Mouse (Mus musculus) Patski (cell line): ENCODE results near the gene Mfap5. TPM values are rescaled to one million over a fixed set of nuclear protein-coding genes. Genes with fewer than 3 reads are reported as not detected.
"Not testable (repeated sequence)": the region's sequence is repeated elsewhere in the genome, so short reads cannot be mapped to it uniquely, and the experiment has no call there.

ENCODE experiments used
- ATAC-seq: fragments of 100-300 bp; one replicate; pipeline ENCODE4 v1.8.0; 2021
- CTCF ChIA-PET: fragments of 350-600 bp; sonication (Branson Sonifier 250); formaldehyde crosslinking; loops from one replicate; lab custom pipeline; 2022; ENCODE audit warnings: inconsistent platforms; lab: Charles Lee
- POLR2A ChIA-PET: fragments of 350-600 bp; sonication (Branson Sonifier 250); formaldehyde crosslinking; loops from one replicate; lab custom pipeline; 2022; ENCODE audit warnings: antibody characterized with exemption, inconsistent platforms; lab: Charles Lee
- DNase-seq: peaks from one replicate; pipeline ENCODE4 v3.0.0-alpha.2; 2011; ENCODE audit warnings: low read depth, low spot score
- H3K27me3 ChIP-seq: fragments of 371-371 bp; one replicate; pipeline ENCODE4 v1.5.1; 2021
- CTCF ChIP-seq: fragments of 100-300 bp; IDR thresholded peaks from one replicate; pipeline ENCODE4 v1.5.1; 2021
- in situ Hi-C: fragments of 300-500 bp; cut with MboI; formaldehyde crosslinking; loops from 3 replicates; pipeline ENCODE4 v1.11.1; 2018; ENCODE audit warnings: low pct_unique_long_range_greater_than_20kb, mixed read lengths
- polyA plus RNA-seq: library from polyadenylated mRNA; unstranded; gene quantifications from one replicate; pipeline ENCODE4 v1.2.3, GENCODE M21; 2021

Mfap5 gene
- polyA plus RNA-seq = not detected

DNA sequence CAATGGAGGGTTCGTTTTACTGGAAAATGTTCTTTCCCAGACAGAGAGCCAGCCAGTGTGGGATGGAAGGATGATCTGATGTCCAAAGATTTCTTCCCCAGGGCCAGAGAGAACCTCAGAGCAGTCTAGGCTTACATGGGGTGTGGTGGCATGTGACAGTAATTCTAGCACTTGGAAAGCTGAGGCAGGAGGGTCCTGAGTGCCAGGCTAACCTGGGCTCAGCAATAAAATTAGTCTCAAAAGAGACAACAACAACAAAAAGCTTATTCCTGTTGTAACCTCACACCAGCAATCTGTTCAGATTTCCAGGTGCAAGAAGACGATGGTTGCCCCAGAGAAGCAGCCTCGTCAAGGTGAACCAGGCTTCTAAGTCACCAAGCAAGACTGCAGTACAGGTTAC is at the start of gene Mfap5:
Gene Mfap5, plus strand, starts transcription at position 301 of the 400 bp plus-strand sequence.
- TF ChIP-seq CTCF = no peak
- ChIA-PET POLR2A (no interaction called here), CTCF (interaction anchor here (1.3 kb wide), 1 partner anchor 14 kb away, joined by 3 read pairs; no protein-coding TSS in a partner anchor)
- ATAC-seq (no peak), DNase-seq (no peak)
- peaks cover 6% of the 10 kb centered on the region for H3K27me3 ChIP-seq
- in situ Hi-C loops = no loop called here

- ATAC-seq (no peak), DNase-seq (no peak)
- ChIA-PET CTCF (no interaction called here), POLR2A (no interaction called here)
- in situ Hi-C loops = no loop called here
- no peak for TF ChIP-seq CTCF
- peaks cover 28% of the 10 kb centered on the region for H3K27me3 ChIP-seq
Observed at GRCm38 (mm10) chr6:122458946-122459693, 46.5 kb upstream of the Mfap5 start.

GRCm38 (mm10) chr6:122466092-122466713 is 39.4 kb upstream of the Mfap5 start:
- POLR2A ChIA-PET = no interaction called here
- TF ChIP-seq CTCF = no peak
- no peak for ATAC-seq
- CTCF ChIA-PET = no interaction called here
- in situ Hi-C loops = no loop called here
- DNase-seq = no peak
- peaks cover 10% of the 10 kb centered on the region for H3K27me3 ChIP-seq

GRCm38 (mm10) chr6:122469030-122469640 is 36.5 kb upstream of the Mfap5 start:
- H3K27me3 ChIP-seq = peaks cover 15% of the 10 kb centered on the region
- in situ Hi-C loops = no loop called here
- DNase-seq = no peak
- ChIA-PET CTCF (no interaction called here), POLR2A (no interaction called here)
- TF ChIP-seq CTCF = no peak
- no peak for ATAC-seq

GRCm38 (mm10) chr6:122470240-122470639 is 35.4 kb upstream of the Mfap5 start:
- in situ Hi-C loops = no loop called here
- ChIA-PET POLR2A (interaction anchor here (0.5 kb wide), 1 partner anchor 871 kb away, joined by 3 read pairs; no protein-coding TSS in a partner anchor), CTCF (no interaction called here)
- no peak for ATAC-seq
- H3K27me3 ChIP-seq = peaks cover 15% of the 10 kb centered on the region
- TF ChIP-seq CTCF = no peak
- DNase-seq = no peak

DNA sequence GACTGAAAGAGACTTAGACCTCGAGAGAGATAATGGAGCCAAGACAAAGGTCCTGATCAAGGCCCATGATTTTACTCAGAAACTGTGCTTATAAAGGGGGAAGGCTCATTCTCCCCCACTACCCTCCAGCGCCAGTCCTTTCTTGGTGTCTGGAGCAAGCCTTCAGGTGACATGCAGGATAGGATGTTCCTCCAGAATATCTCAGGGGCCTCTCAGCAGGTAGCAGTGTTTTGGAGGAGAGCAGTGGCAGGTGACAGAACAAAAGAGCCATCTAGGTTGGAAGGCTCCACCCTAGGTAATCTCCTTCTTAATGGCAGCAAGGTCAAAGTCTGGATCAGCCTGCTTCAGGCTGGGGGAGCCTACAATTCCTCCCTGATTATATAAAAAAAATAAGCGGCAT is 34.2 kb upstream of the Mfap5 start:
- CTCF ChIA-PET, in situ Hi-C loops, DNase-seq, POLR2A ChIA-PET, ATAC-seq: not testable (repeated sequence)
- H3K27me3 ChIP-seq = peaks cover 15% of the 10 kb centered on the region

- DNase-seq = no peak
- peaks cover 33% of the 10 kb centered on the region for H3K27me3 ChIP-seq
- no peak for ATAC-seq
- ChIA-PET POLR2A (no interaction called here), CTCF (no interaction called here)
- in situ Hi-C loops = no loop called here
- no peak for TF ChIP-seq CTCF
Observed at GRCm38 (mm10) chr6:122478062-122478461, 27.6 kb upstream of the Mfap5 start.

GRCm38 (mm10) chr6:122485401-122486296 is 20.0 kb upstream of the Mfap5 start:
- in situ Hi-C loops = no loop called here
- peak; percentile 17 for ATAC-seq
- POLR2A ChIA-PET = no interaction called here

GRCm38 (mm10) chr6:122486297-122487117 is 19.1 kb upstream of the Mfap5 start:
- in situ Hi-C loops = no loop called here
- no peak for DNase-seq
- peaks cover 33% of the 10 kb centered on the region for H3K27me3 ChIP-seq
- no peak for ATAC-seq
- POLR2A ChIA-PET = no interaction called here
- CTCF ChIA-PET = interaction anchor here (1.6 kb wide), 1 partner anchor 10 kb away, joined by 4 read pairs; no protein-coding TSS in a partner anchor
- no peak for TF ChIP-seq CTCF

More at GRCm38 (mm10) chr6:122485401-122486296, 20.0 kb upstream of the Mfap5 start:
- DNase-seq = no peak
- TF ChIP-seq CTCF = no peak
- H3K27me3 ChIP-seq = peaks cover 28% of the 10 kb centered on the region
- CTCF ChIA-PET = no interaction called here
